Mouse (Mus musculus) brain, embryonic 14.5 days (tissue): Measurements from ENCODE around the gene Mybph.

Experiments used
- CTCF ChIP-seq: fragments of 200-500 bp; IDR thresholded peaks from 2 replicates; pipeline ENCODE4 v1.5.1; 2012; ENCODE audit warnings: inconsistent platforms, mild to moderate bottlenecking, moderate library complexity, borderline replicate concordance; ENCODE audit not compliant: insufficient read depth, insufficient read length; ENCODE audit errors: extremely low read depth
- POLR2A ChIP-seq: fragments of 200-500 bp; IDR thresholded peaks from 2 replicates; pipeline ENCODE4 v1.6.1; 2012; ENCODE audit warnings: mild to moderate bottlenecking, inconsistent platforms, borderline replicate concordance; ENCODE audit not compliant: poor library complexity, insufficient read depth, insufficient read length, severe bottlenecking; ENCODE audit errors: extremely low read depth

GRCm38 (mm10) chr1:134200998-134201686 is 7.9 kb downstream of the Mybph start:
- no peak for TF ChIP-seq POLR2A
- no peak for TF ChIP-seq CTCF
